Mouse (Mus musculus): ENCODE measurements at regions not wholly inside any gene's neighbourhood (a gene's known extent, or its start where the extent isn't known, plus 50 kb on each side); places are given as distances from the start of the nearest gene placed in this dataset.

- no peak for TF ChIP-seq CTCF (IDR thresholded peaks at IDR 0.05; ENCODE audit: borderline replicate concordance, control insufficient read depth, extremely low read depth, insufficient read depth, low read length, poor library complexity)
- TF ChIP-seq POLR2A (IDR thresholded peaks at IDR 0.05; ENCODE audit: control insufficient read depth, extremely low read depth, insufficient read depth, low read length, poor library complexity) = no peak
These were observed 87.2 kb upstream of the Atp10a start for GRCm38 (mm10) chr7:58568807-58569206.

Data from thymus, adult 2 months (tissue).